Mouse (Mus musculus) neural tube, embryonic 15.5 days (tissue): ENCODE measurements around the gene Dok4. TPM values are rescaled to one million over a fixed set of nuclear protein-coding genes. Genes with fewer than 3 reads are reported as not detected.

Experiments used
- ATAC-seq: fragments of 200-750 bp; cut with Nextera tagmentation; 2 replicates; pipeline ENCODE4 v1.8.0; 2017; ENCODE audit warnings: mild to moderate bottlenecking, moderate TSS enrichment, moderate library complexity; ENCODE audit not compliant: low FRiP score
- H3K27ac ChIP-seq: fragments of 300-500 bp; sonication (generic); replicated peaks from 2 replicates; pipeline ENCODE4 v1.5.1; 2015; ENCODE audit warnings: mild to moderate bottlenecking, inconsistent platforms
- H3K27me3 ChIP-seq: fragments of 300-500 bp; sonication (generic); replicated peaks from 2 replicates; pipeline ENCODE4 v1.6.1; 2015; ENCODE audit warnings: inconsistent platforms
- H3K36me3 ChIP-seq: fragments of 300-500 bp; sonication (generic); 2 replicates; pipeline ENCODE4 v1.6.1; 2015; ENCODE audit warnings: inconsistent platforms
- H3K4me1 ChIP-seq: fragments of 300-500 bp; sonication (generic); 2 replicates; pipeline ENCODE4 v1.6.1; 2015; ENCODE audit warnings: inconsistent platforms
- H3K4me2 ChIP-seq: fragments of 300-500 bp; sonication (generic); 2 replicates; pipeline ENCODE4 v1.6.1; 2015; ENCODE audit warnings: inconsistent platforms, mild to moderate bottlenecking, moderate library complexity
- H3K4me3 ChIP-seq: fragments of 300-500 bp; sonication (generic); replicated peaks from 2 replicates; pipeline ENCODE4 v1.5.1; 2015; ENCODE audit warnings: mild to moderate bottlenecking, inconsistent platforms
- H3K9ac ChIP-seq: fragments of 300-500 bp; sonication (generic); replicated peaks from 2 replicates; pipeline ENCODE4 v1.6.1; 2015; ENCODE audit warnings: mild to moderate bottlenecking, inconsistent platforms
- H3K9me3 ChIP-seq: fragments of 300-500 bp; sonication (generic); replicated peaks from 2 replicates; pipeline ENCODE4 v1.6.1; 2016; ENCODE audit warnings: inconsistent platforms
- WGBS: fragments of 180-500 bp; shearing (Covaris S2); methylation state at CpG from one replicate; pipeline ENCODE4 v1.1.7; 2015; ENCODE audit warnings: mixed read lengths; 5-methylcytosine and 5-hydroxymethylcytosine counted together
- polyA plus RNA-seq: library from polyadenylated mRNA; unstranded; fragments of >200 nt; fragmentation: Nextera tagmentation; extraction: Ambion mirVana; gene quantifications from 2 replicates; pipeline ENCODE4 v1.2.1, GENCODE M21; 2015

Dok4 gene
- polyA plus RNA-seq, 1 experiment from 2014 or later = 116 TPM

- WGBS = 39% methylated on average over 3 of the region's 3 CpGs
- peaks cover 33% of the 10 kb centered on the region for H3K4me1 ChIP-seq
- H3K9ac ChIP-seq = no peak overlapping the region
- H3K27ac ChIP-seq = no peak overlapping the region
- H3K27me3 ChIP-seq = peaks cover 19% of the 10 kb centered on the region
- no peak for ATAC-seq
- peak overlapping the region; percentile 98 for H3K4me2 ChIP-seq
- H3K4me3 ChIP-seq = no peak overlapping the region
- H3K36me3 ChIP-seq = no peaks in the 10 kb centered on the region
- H3K9me3 ChIP-seq = no peaks in the 10 kb centered on the region
Measured at GRCm38 (mm10) chr8:94876820-94877219, 690 bp upstream of the Dok4 start.

GRCm38 (mm10) chr8:94875871-94876150 lies 319 bp downstream of the Dok4 start:
- no peaks in the 10 kb centered on the region for H3K36me3 ChIP-seq
- H3K9me3 ChIP-seq = no peaks in the 10 kb centered on the region
- WGBS = under 1% methylated on average over 20 of the region's 20 CpGs
- peak overlapping the region; percentile 62 for H3K4me3 ChIP-seq
- peak overlapping the region; percentile 98 for H3K4me2 ChIP-seq
- peaks cover 43% of the 10 kb centered on the region for H3K4me1 ChIP-seq
- H3K27ac ChIP-seq = 0 out of 2 replicates have a peak overlapping the region, but pooled peaks have one; percentile 41
- H3K27me3 ChIP-seq = peaks cover 19% of the 10 kb centered on the region
- peak overlapping the region; percentile 64 for H3K9ac ChIP-seq
- peak; percentile 5; the same call in 1 of the 2 replicates for ATAC-seq

GRCm38 (mm10) chr8:94875096-94875870 lies 847 bp downstream of the Dok4 start:
- peaks cover 48% of the 10 kb centered on the region for H3K4me1 ChIP-seq
- H3K4me3 ChIP-seq = peak overlapping the region; percentile 62
- ATAC-seq = no peak
- H3K27ac ChIP-seq = 0 out of 2 replicates have a peak overlapping the region, but pooled peaks have one; percentile 34
- H3K27me3 ChIP-seq = peaks cover 19% of the 10 kb centered on the region
- H3K36me3 ChIP-seq = no peaks in the 10 kb centered on the region
- peak overlapping the region; percentile 98 for H3K4me2 ChIP-seq
- H3K9ac ChIP-seq = peak overlapping the region; percentile 64
- 20% methylated on average over 17 of the region's 17 CpGs for WGBS
- H3K9me3 ChIP-seq = no peaks in the 10 kb centered on the region

- H3K36me3 ChIP-seq = no peaks in the 10 kb centered on the region
- H3K4me1 ChIP-seq = peaks cover 57% of the 10 kb centered on the region
- peak overlapping the region; percentile 62 for H3K4me3 ChIP-seq
- H3K27ac ChIP-seq = no peak overlapping the region
- no peak overlapping the region for H3K9ac ChIP-seq
- no peak for ATAC-seq
- H3K4me2 ChIP-seq = peak overlapping the region; percentile 98
- 14% methylated on average over 6 of the region's 6 CpGs for WGBS
- H3K27me3 ChIP-seq = peaks cover 19% of the 10 kb centered on the region
- no peaks in the 10 kb centered on the region for H3K9me3 ChIP-seq
Measured at GRCm38 (mm10) chr8:94874358-94874757, 1.8 kb downstream of the Dok4 start.

GRCm38 (mm10) chr8:94872576-94872975 lies 3.6 kb downstream of the Dok4 start:
- WGBS = 78% methylated on average over 2 of the region's 2 CpGs
- no peak for ATAC-seq
- Histone ChIP-seq H3K4me2 (peak overlapping the region; percentile 87; the same call in 1 of the 2 replicates), H3K9me3 (no peaks in the 10 kb centered on the region), H3K36me3 (0 out of 2 replicates have a peak, but pooled peaks cover 2% of the 10 kb centered on the region), H3K27ac (no peak overlapping the region), H3K27me3 (peaks cover 19% of the 10 kb centered on the region), H3K9ac (peak overlapping the region; percentile 22; the same call in 1 of the 2 replicates), H3K4me1 (peaks cover 74% of the 10 kb centered on the region), H3K4me3 (no peak overlapping the region)

- no peak for ATAC-seq
- Histone ChIP-seq H3K36me3 (0 out of 2 replicates have a peak, but pooled peaks cover 6% of the 10 kb centered on the region), H3K4me2 (peak overlapping the region; percentile 87), H3K4me3 (no peak overlapping the region), H3K27ac (no peak overlapping the region), H3K9ac (peak overlapping the region; percentile 22; the same call in 1 of the 2 replicates), H3K9me3 (no peaks in the 10 kb centered on the region), H3K4me1 (peaks cover 74% of the 10 kb centered on the region), H3K27me3 (peaks cover 19% of the 10 kb centered on the region)
- WGBS = 34% methylated on average over 3 of the region's 3 CpGs
Measured at GRCm38 (mm10) chr8:94872156-94872555, 4.0 kb downstream of the Dok4 start.

GRCm38 (mm10) chr8:94871108-94871894 lies 4.8 kb downstream of the Dok4 start:
- 4% methylated on average over 7 of the region's 7 CpGs for WGBS
- Histone ChIP-seq H3K9ac (peak overlapping the region; percentile 76), H3K4me3 (peak overlapping the region; percentile 69), H3K4me2 (peak overlapping the region; percentile 87), H3K4me1 (peaks cover 69% of the 10 kb centered on the region), H3K36me3 (peaks cover 14% of the 10 kb centered on the region), H3K27ac (peak overlapping the region; percentile 86), H3K9me3 (no peaks in the 10 kb centered on the region), H3K27me3 (peaks cover 19% of the 10 kb centered on the region)
- ATAC-seq = peak; percentile 77

- 2% methylated on average over 22 of the region's 22 CpGs for WGBS
- Histone ChIP-seq H3K9ac (peak overlapping the region; percentile 76), H3K4me2 (peak overlapping the region; percentile 87), H3K27ac (peak overlapping the region; percentile 86), H3K4me1 (peaks cover 63% of the 10 kb centered on the region), H3K4me3 (peak overlapping the region; percentile 69), H3K9me3 (no peaks in the 10 kb centered on the region), H3K27me3 (peaks cover 19% of the 10 kb centered on the region), H3K36me3 (peaks cover 21% of the 10 kb centered on the region)
- peak; percentile 65 for ATAC-seq
Measured at GRCm38 (mm10) chr8:94870474-94871107, 5.5 kb downstream of the Dok4 start.

- H3K36me3 ChIP-seq = peaks cover 27% of the 10 kb centered on the region
- H3K9me3 ChIP-seq = no peaks in the 10 kb centered on the region
- H3K9ac ChIP-seq = peak overlapping the region; percentile 76
- H3K27me3 ChIP-seq = peaks cover 17% of the 10 kb centered on the region
- H3K4me2 ChIP-seq = peak overlapping the region; percentile 87
- H3K4me1 ChIP-seq = peaks cover 57% of the 10 kb centered on the region
- peak overlapping the region; percentile 86 for H3K27ac ChIP-seq
- peak overlapping the region; percentile 69 for H3K4me3 ChIP-seq
- 18% methylated on average over 4 of the region's 4 CpGs for WGBS
- 0 out of 2 replicates have a peak, but pooled peaks have one; percentile 0 for ATAC-seq
Measured at GRCm38 (mm10) chr8:94870003-94870402, 6.1 kb downstream of the Dok4 start.

- peak overlapping the region; percentile 76 for H3K9ac ChIP-seq
- peaks cover 48% of the 10 kb centered on the region for H3K4me1 ChIP-seq
- WGBS = 59% methylated on average over 7 of the region's 7 CpGs
- no peak overlapping the region for H3K27ac ChIP-seq
- H3K9me3 ChIP-seq = no peaks in the 10 kb centered on the region
- no peak for ATAC-seq
- peak overlapping the region; percentile 87 for H3K4me2 ChIP-seq
- peak overlapping the region; percentile 69 for H3K4me3 ChIP-seq
- peaks cover 35% of the 10 kb centered on the region for H3K36me3 ChIP-seq
- H3K27me3 ChIP-seq = peaks cover 8% of the 10 kb centered on the region
Measured at GRCm38 (mm10) chr8:94869146-94869545, 7.0 kb downstream of the Dok4 start.

- Histone ChIP-seq H3K4me2 (no peak overlapping the region), H3K4me1 (peaks cover 41% of the 10 kb centered on the region), H3K9ac (no peak overlapping the region), H3K27me3 (no peaks in the 10 kb centered on the region), H3K27ac (no peak overlapping the region), H3K9me3 (no peaks in the 10 kb centered on the region), H3K36me3 (peaks cover 55% of the 10 kb centered on the region), H3K4me3 (no peak overlapping the region)
- WGBS = 89% methylated on average over 9 of the region's 9 CpGs
- ATAC-seq = no peak
Measured at GRCm38 (mm10) chr8:94866921-94867320, 9.2 kb downstream of the Dok4 start.
